Mouse (Mus musculus) E14TG2a.4 (cell line): ENCODE measurements around the gene Hc.

Experiments
- H3K27me3 ChIP-seq: 2 replicates; pipeline ENCODE4 v1.6.1; 2014; ENCODE audit warnings: low read length, control low read depth; ENCODE audit not compliant: insufficient read depth
- H3K36me3 ChIP-seq: 2 replicates; pipeline ENCODE4 v1.6.1; 2014; ENCODE audit warnings: low read length, control low read depth; ENCODE audit not compliant: insufficient read depth
- H3K4me1 ChIP-seq: replicated peaks from 2 replicates; pipeline ENCODE4 v1.6.1; 2014; ENCODE audit warnings: low read depth, low read length, control low read depth
- H3K4me3 ChIP-seq: replicated peaks from 2 replicates; pipeline ENCODE4 v1.5.1; 2014; ENCODE audit warnings: mild to moderate bottlenecking, low read length
- H3K9me3 ChIP-seq: 2 replicates; pipeline ENCODE4 v1.6.1; 2014; ENCODE audit warnings: low read length, control low read depth
- CTCF ChIP-seq: conservative IDR thresholded peaks from 2 replicates; pipeline ENCODE4 v1.5.1; 2014; ENCODE audit warnings: low read length
- NANOG ChIP-seq: IDR thresholded peaks from 2 replicates; pipeline ENCODE4 v1.6.1; 2014; ENCODE audit warnings: borderline replicate concordance, low read length, mixed read lengths
- POU5F1 ChIP-seq: IDR thresholded peaks from 2 replicates; pipeline ENCODE4 v1.6.1; 2014; ENCODE audit warnings: low read length, borderline replicate concordance

The Hc gene

GRCm38 (mm10) chr2:34965806-34966205 is 95.4 kb downstream of the Hc start:
- H3K4me3 ChIP-seq, result no peak overlapping the region

GRCm38 (mm10) chr2:34965293-34965692 is 95.9 kb downstream of the Hc start:
- Histone ChIP-seq H3K27me3 (peaks cover 24% of the 10 kb centered on the region), H3K4me3 (no peak overlapping the region), H3K9me3 (no peaks in the 10 kb centered on the region), H3K4me1 (peaks cover 52% of the 10 kb centered on the region), H3K36me3 (no peaks in the 10 kb centered on the region)
- TF ChIP-seq NANOG (no peak), CTCF (no peak), POU5F1 (no peak)

More at GRCm38 (mm10) chr2:34965806-34966205, 95.4 kb downstream of the Hc start:
- H3K9me3 ChIP-seq, result no peaks in the 10 kb centered on the region
- H3K27me3 ChIP-seq, result peaks cover 19% of the 10 kb centered on the region
- H3K36me3 ChIP-seq, result no peaks in the 10 kb centered on the region
- TF ChIP-seq POU5F1 (no peak), NANOG (no peak), CTCF (no peak)
- peaks cover 50% of the 10 kb centered on the region for H3K4me1 ChIP-seq

- no peaks in the 10 kb centered on the region for H3K9me3 ChIP-seq
- TF ChIP-seq NANOG, result no peak
- no peak for TF ChIP-seq CTCF
- no peak for TF ChIP-seq POU5F1
- H3K4me1 ChIP-seq, result peaks cover 52% of the 10 kb centered on the region
- H3K27me3 ChIP-seq, result peaks cover 24% of the 10 kb centered on the region
- no peaks in the 10 kb centered on the region for H3K36me3 ChIP-seq
- no peak overlapping the region for H3K4me3 ChIP-seq
Measured at GRCm38 (mm10) chr2:34964651-34965050, 96.6 kb downstream of the Hc start.

- Histone ChIP-seq H3K4me1 (peaks cover 52% of the 10 kb centered on the region), H3K4me3 (0 out of 2 replicates have a peak overlapping the region, but pooled peaks have one; percentile 35), H3K27me3 (peaks cover 23% of the 10 kb centered on the region), H3K36me3 (no peaks in the 10 kb centered on the region), H3K9me3 (no peaks in the 10 kb centered on the region)
- TF ChIP-seq CTCF, result no peak
- no peak for TF ChIP-seq POU5F1
- TF ChIP-seq NANOG, result no peak
Measured at GRCm38 (mm10) chr2:34964230-34964629, 97.0 kb downstream of the Hc start.

GRCm38 (mm10) chr2:34963371-34963956 is 97.8 kb downstream of the Hc start:
- peak overlapping the region; percentile 35 for H3K4me3 ChIP-seq
- H3K9me3 ChIP-seq, result no peaks in the 10 kb centered on the region
- H3K36me3 ChIP-seq, result no peaks in the 10 kb centered on the region
- H3K27me3 ChIP-seq, result peaks cover 25% of the 10 kb centered on the region
- no peak for TF ChIP-seq POU5F1
- peaks cover 52% of the 10 kb centered on the region for H3K4me1 ChIP-seq

- TF ChIP-seq NANOG, result no peak
- no peak for TF ChIP-seq POU5F1
- TF ChIP-seq CTCF, result no peak
Measured at GRCm38 (mm10) chr2:34962893-34963292, 98.3 kb downstream of the Hc start.

GRCm38 (mm10) chr2:34962211-34962610 is 99.0 kb downstream of the Hc start:
- no peak overlapping the region for H3K4me3 ChIP-seq
- TF ChIP-seq NANOG, result no peak
- TF ChIP-seq CTCF, result no peak
- no peak for TF ChIP-seq POU5F1
- no peaks in the 10 kb centered on the region for H3K36me3 ChIP-seq
- H3K9me3 ChIP-seq, result no peaks in the 10 kb centered on the region
- H3K4me1 ChIP-seq, result peaks cover 52% of the 10 kb centered on the region
- H3K27me3 ChIP-seq, result peaks cover 28% of the 10 kb centered on the region

More at GRCm38 (mm10) chr2:34962893-34963292, 98.3 kb downstream of the Hc start:
- Histone ChIP-seq H3K4me1 (peaks cover 52% of the 10 kb centered on the region), H3K4me3 (no peak overlapping the region), H3K36me3 (no peaks in the 10 kb centered on the region), H3K9me3 (no peaks in the 10 kb centered on the region), H3K27me3 (peaks cover 28% of the 10 kb centered on the region)

- H3K4me3 ChIP-seq, result peak within 1 kb of the TSS; percentile 62
- H3K9me3 ChIP-seq, result no peaks in the 10 kb centered on the region
- H3K36me3 ChIP-seq, result no peaks in the 10 kb centered on the region
- peaks cover 52% of the 10 kb centered on the region for H3K4me1 ChIP-seq
- TF ChIP-seq POU5F1, result no peak
- no peak for TF ChIP-seq NANOG
- no peak for TF ChIP-seq CTCF
- peaks cover 28% of the 10 kb centered on the region for H3K27me3 ChIP-seq
Measured at GRCm38 (mm10) chr2:34961481-34962036, 99.7 kb downstream of the Hc start, which contains the start of gene Traf1. Gene Traf1, minus strand, starts transcription at chr2:34961772.

- Histone ChIP-seq H3K4me1 (peaks cover 49% of the 10 kb centered on the region), H3K4me3 (peak overlapping the region; percentile 62), H3K27me3 (peaks cover 28% of the 10 kb centered on the region), H3K9me3 (no peaks in the 10 kb centered on the region), H3K36me3 (no peaks in the 10 kb centered on the region)
- TF ChIP-seq CTCF (no peak), POU5F1 (no peak), NANOG (no peak)
Measured at GRCm38 (mm10) chr2:34960966-34961365, 100.3 kb downstream of the Hc start.
